Mouse (Mus musculus) embryonic facial prominence, embryonic 14.5 days (tissue): ENCODE measurements around the gene Astn1. TPM values are rescaled to one million over a fixed set of nuclear protein-coding genes. Genes with fewer than 3 reads are reported as not detected.
A peak's percentile ranks its signal among the peaks of the same experiment; 100 is the strongest.

Experiments
- ATAC-seq: fragments of 200-750 bp; cut with Nextera tagmentation; 2 replicates; pipeline ENCODE4 v1.8.0; 2017; ENCODE audit warnings: low read depth, moderate number of reproducible peaks, moderate TSS enrichment
- DNase-seq: peaks from one replicate; pipeline ENCODE4 v3.0.0-alpha.2; 2015; ENCODE audit warnings: low spot score
- H3K27ac ChIP-seq: fragments of 300-500 bp; sonication (generic); replicated peaks from 2 replicates; pipeline ENCODE4 v1.5.1; 2014; ENCODE audit warnings: low read depth, mild to moderate bottlenecking, low read length, moderate library complexity
- H3K27me3 ChIP-seq: fragments of 300-500 bp; sonication (generic); replicated peaks from 2 replicates; pipeline ENCODE4 v1.6.1; 2014; ENCODE audit warnings: low read length; ENCODE audit not compliant: control insufficient read depth, insufficient read depth
- H3K36me3 ChIP-seq: fragments of 300-500 bp; sonication (generic); 2 replicates; pipeline ENCODE4 v1.6.1; 2014; ENCODE audit warnings: low read length, mixed read lengths; ENCODE audit not compliant: control insufficient read depth, insufficient read depth
- H3K4me1 ChIP-seq: fragments of 300-500 bp; sonication (generic); 2 replicates; pipeline ENCODE4 v1.6.1; 2014; ENCODE audit warnings: antibody characterized with exemption, low read length; ENCODE audit not compliant: control insufficient read depth, insufficient read depth
- H3K4me2 ChIP-seq: fragments of 300-500 bp; sonication (generic); 2 replicates; pipeline ENCODE4 v1.6.1; 2014; ENCODE audit warnings: low read depth, mild to moderate bottlenecking, low read length, moderate library complexity, mixed read lengths
- H3K4me3 ChIP-seq: fragments of 300-500 bp; sonication (generic); 2 replicates; pipeline ENCODE4 v1.5.1; 2014; ENCODE audit warnings: low read depth, mild to moderate bottlenecking, low read length
- H3K9ac ChIP-seq: fragments of 300-500 bp; sonication (generic); 2 replicates; pipeline ENCODE4 v1.6.1; 2014; ENCODE audit warnings: low read depth, mild to moderate bottlenecking, low read length, moderate library complexity, mixed read lengths
- H3K9me3 ChIP-seq: fragments of 300-500 bp; sonication (generic); 2 replicates; pipeline ENCODE4 v1.6.1; 2016; ENCODE audit warnings: low read length; ENCODE audit not compliant: control insufficient read depth
- WGBS: fragments of 180-500 bp; shearing (Covaris S2); extraction: QIAGEN DNeasy Blood & Tissue Kit; methylation state at CpG from one replicate; pipeline ENCODE4 v1.1.7; 2014; 5-methylcytosine and 5-hydroxymethylcytosine counted together
- polyA plus RNA-seq: library from polyadenylated mRNA; unstranded; fragments of >200 nt; fragmentation: Nextera tagmentation; extraction: Ambion mirVana; gene quantifications from 2 replicates; pipeline ENCODE4 v1.2.1, GENCODE M21; 2014

Gene Astn1
- polyA plus RNA-seq, 1 experiment from 2014 or later = 3.5 TPM

GRCm38 (mm10) chr1:158452675-158453074, 90.6 kb downstream of the Astn1 start:
- H3K27me3 ChIP-seq = no peaks in the 10 kb centered on the region
- H3K4me2 ChIP-seq = no peak overlapping the region
- H3K4me1 ChIP-seq = no peaks in the 10 kb centered on the region
- no peaks in the 10 kb centered on the region for H3K36me3 ChIP-seq
- no peak overlapping the region for H3K9ac ChIP-seq
- H3K9me3 ChIP-seq = no peaks in the 10 kb centered on the region
- H3K27ac ChIP-seq = no peak overlapping the region
- H3K4me3 ChIP-seq = no peak overlapping the region
- DNase-seq (no peak), ATAC-seq (no peak)

GRCm38 (mm10) chr1:158453587-158453986, 91.5 kb downstream of the Astn1 start:
- Histone ChIP-seq H3K9me3 (no peaks in the 10 kb centered on the region), H3K27ac (no peak overlapping the region), H3K27me3 (no peaks in the 10 kb centered on the region), H3K36me3 (no peaks in the 10 kb centered on the region), H3K4me3 (no peak overlapping the region), H3K9ac (no peak overlapping the region), H3K4me1 (no peaks in the 10 kb centered on the region), H3K4me2 (no peak overlapping the region)
- 87% methylated on average over 5 of the region's 5 CpGs for WGBS
- no peak for DNase-seq
- no peak for ATAC-seq

- H3K9ac ChIP-seq = no peak overlapping the region
- H3K4me3 ChIP-seq = no peak overlapping the region
- no peak overlapping the region for H3K27ac ChIP-seq
- H3K27me3 ChIP-seq = no peaks in the 10 kb centered on the region
- no peaks in the 10 kb centered on the region for H3K4me1 ChIP-seq
- no peaks in the 10 kb centered on the region for H3K36me3 ChIP-seq
- peak; percentile 48 for DNase-seq
- WGBS = 56% methylated on average over 6 of the region's 6 CpGs
- ATAC-seq = 0 out of 2 replicates have a peak, but pooled peaks have one; percentile 18
- H3K4me2 ChIP-seq = no peak overlapping the region
- H3K9me3 ChIP-seq = no peaks in the 10 kb centered on the region
These were observed 101.9 kb downstream of the Astn1 start for GRCm38 (mm10) chr1:158463975-158464374.

DNA sequence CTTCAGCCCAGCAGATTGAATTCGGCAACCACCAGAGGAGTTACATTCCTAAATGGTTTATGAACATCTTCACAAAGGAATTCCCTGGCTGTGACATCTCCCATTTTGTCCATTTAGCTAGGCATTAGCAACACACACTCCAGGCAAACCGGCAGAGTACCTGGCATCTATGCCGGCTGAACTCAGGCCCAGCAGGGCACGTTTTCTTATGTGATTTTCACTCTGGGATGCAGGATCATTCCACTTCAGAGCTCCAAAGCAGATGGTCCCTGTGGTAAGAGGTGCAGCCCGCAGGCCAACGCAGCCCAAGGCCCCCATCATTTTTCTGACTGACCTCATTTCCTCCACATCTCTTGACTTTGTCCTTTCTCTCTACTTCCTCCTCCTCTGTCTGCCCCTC, 103.2 kb downstream of the Astn1 start:
- H3K4me3 ChIP-seq = no peak overlapping the region
- no peak for ATAC-seq
- no peak overlapping the region for H3K27ac ChIP-seq
- no peaks in the 10 kb centered on the region for H3K4me1 ChIP-seq
- no peak for DNase-seq
- no peaks in the 10 kb centered on the region for H3K27me3 ChIP-seq
- H3K4me2 ChIP-seq = no peak overlapping the region
- 54% methylated on average over 6 of the region's 6 CpGs for WGBS
- H3K9me3 ChIP-seq = no peaks in the 10 kb centered on the region
- no peak overlapping the region for H3K9ac ChIP-seq
- no peaks in the 10 kb centered on the region for H3K36me3 ChIP-seq

DNA sequence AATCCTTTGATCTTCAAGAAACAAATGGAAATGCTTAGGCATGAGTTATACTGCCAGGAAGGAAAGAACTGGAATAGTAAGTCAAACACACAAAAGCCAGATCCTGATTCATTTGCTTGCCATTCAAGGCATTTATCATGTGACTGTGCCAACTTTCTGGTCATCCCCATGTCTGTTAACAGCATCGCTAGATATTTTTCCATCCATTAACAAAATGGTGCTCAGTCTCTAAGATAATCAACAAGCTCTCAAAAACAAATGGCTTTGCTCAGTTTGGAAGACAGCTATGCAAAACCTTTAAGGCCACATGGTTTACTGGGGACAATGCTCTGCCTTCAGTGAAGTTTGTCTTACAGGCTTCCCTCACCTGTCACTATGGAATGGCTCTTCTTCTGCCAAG, 115.8 kb downstream of the Astn1 start:
- Histone ChIP-seq H3K9ac (no peak overlapping the region), H3K27me3 (no peaks in the 10 kb centered on the region), H3K4me3 (no peak overlapping the region), H3K36me3 (no peaks in the 10 kb centered on the region), H3K27ac (no peak overlapping the region), H3K4me2 (no peak overlapping the region), H3K9me3 (no peaks in the 10 kb centered on the region), H3K4me1 (no peaks in the 10 kb centered on the region)
- ATAC-seq (no peak), DNase-seq (no peak)
- 89% methylated on average over 1 of the region's 1 CpGs for WGBS

GRCm38 (mm10) chr1:158480285-158480684, 118.2 kb downstream of the Astn1 start:
- 76% methylated on average over 6 of the region's 6 CpGs for WGBS

DNA sequence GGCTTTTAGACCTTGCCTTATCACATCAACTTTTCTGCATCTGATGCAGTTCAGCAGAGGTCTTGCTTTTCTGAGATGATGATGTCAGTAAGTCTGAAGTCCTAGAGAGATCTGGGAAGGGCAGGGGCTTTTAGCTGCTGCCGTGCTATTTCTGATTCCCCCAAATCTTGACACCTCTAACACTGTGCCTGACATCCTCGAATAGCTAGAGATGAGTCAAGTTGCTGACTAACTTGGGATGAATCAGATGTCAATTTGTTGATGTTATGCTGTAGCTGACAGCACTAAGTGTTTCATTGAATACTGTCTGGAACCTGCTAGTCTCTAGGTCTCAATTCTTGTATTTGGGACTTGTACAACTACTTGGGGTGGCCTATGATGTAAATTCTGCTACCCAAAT, 121.7 kb downstream of the Astn1 start:
- Histone ChIP-seq H3K9ac (no peak overlapping the region), H3K9me3 (no peaks in the 10 kb centered on the region), H3K4me3 (no peak overlapping the region), H3K27ac (no peak overlapping the region), H3K4me2 (no peak overlapping the region), H3K4me1 (no peaks in the 10 kb centered on the region), H3K36me3 (no peaks in the 10 kb centered on the region), H3K27me3 (no peaks in the 10 kb centered on the region)
- ATAC-seq = no peak
- DNase-seq = no peak
- 84% methylated on average over 2 of the region's 2 CpGs for WGBS

More at GRCm38 (mm10) chr1:158480285-158480684, 118.2 kb downstream of the Astn1 start:
- H3K9me3 ChIP-seq = no peaks in the 10 kb centered on the region
- H3K9ac ChIP-seq = no peak overlapping the region
- no peak overlapping the region for H3K4me3 ChIP-seq
- no peak overlapping the region for H3K4me2 ChIP-seq
- DNase-seq = peak; percentile 12
- H3K36me3 ChIP-seq = no peaks in the 10 kb centered on the region
- H3K27ac ChIP-seq = no peak overlapping the region
- ATAC-seq = no peak
- no peaks in the 10 kb centered on the region for H3K27me3 ChIP-seq
- H3K4me1 ChIP-seq = no peaks in the 10 kb centered on the region

DNA sequence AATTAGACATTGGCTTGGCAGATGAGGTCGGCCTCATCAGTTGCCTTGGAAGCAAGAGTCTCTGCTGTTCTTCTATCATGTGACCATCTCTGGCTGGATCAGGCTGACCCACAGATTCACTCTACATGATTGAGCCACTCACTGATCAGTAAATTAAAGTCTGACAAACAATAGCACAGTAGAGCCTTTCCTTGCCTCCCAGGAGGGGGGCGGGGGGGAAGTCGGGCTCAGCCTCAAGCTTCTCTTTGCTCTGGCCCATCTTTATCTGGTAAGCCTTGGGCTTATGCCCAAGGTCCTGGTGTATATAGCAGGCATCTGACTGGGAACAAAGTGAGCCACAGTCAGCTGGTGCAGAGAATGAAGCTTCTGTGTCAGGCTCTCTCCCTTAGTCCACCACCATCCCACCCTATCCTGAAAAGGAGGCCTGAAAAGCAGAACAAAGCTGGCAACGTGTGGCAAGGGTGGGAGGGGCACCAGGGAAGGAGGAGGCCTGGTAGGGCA, 127.5 kb downstream of the Astn1 start:
- Histone ChIP-seq H3K4me3 (no peak overlapping the region), H3K27me3 (no peaks in the 10 kb centered on the region), H3K36me3 (no peaks in the 10 kb centered on the region), H3K27ac (no peak overlapping the region), H3K9me3 (no peaks in the 10 kb centered on the region), H3K4me1 (no peaks in the 10 kb centered on the region), H3K9ac (no peak overlapping the region), H3K4me2 (no peak overlapping the region)
- DNase-seq (peak; percentile 5), ATAC-seq (peak; percentile 50; the same call in 1 of the 2 replicates)
- 36% methylated on average over 4 of the region's 4 CpGs for WGBS

- DNase-seq (no peak), ATAC-seq (no peak)
- Histone ChIP-seq H3K4me3 (no peak overlapping the region), H3K4me2 (no peak overlapping the region), H3K9ac (no peak overlapping the region), H3K36me3 (no peaks in the 10 kb centered on the region), H3K4me1 (no peaks in the 10 kb centered on the region), H3K9me3 (no peaks in the 10 kb centered on the region), H3K27ac (no peak overlapping the region), H3K27me3 (no peaks in the 10 kb centered on the region)
- WGBS = 59% methylated on average over 1 of the region's 1 CpGs
These were observed 128.1 kb downstream of the Astn1 start for GRCm38 (mm10) chr1:158490175-158490574.
